Mouse (Mus musculus): ENCODE measurements around the gene Fam173a.

GRCm38 (mm10) chr17:25755086-25755485 is 37.6 kb downstream of the Fam173a start:
- no peak for TF ChIP-seq CTCF (IDR thresholded peaks at IDR 0.05; ENCODE audit: low read depth, low read length)
- no peak for TF ChIP-seq POLR2A (IDR thresholded peaks at IDR 0.05; ENCODE audit: insufficient read depth, low read length)
